Mouse (Mus musculus): ENCODE measurements at regions not wholly inside any gene's neighbourhood (a gene's known extent, or its start where the extent isn't known, plus 50 kb on each side); places are given as distances from the start of the nearest gene placed in this dataset.

GRCm38 (mm10) chr5:119984206-119984605 lies 132.1 kb upstream of the Rbm19 start:
- ATAC-seq (ENCODE audit: insufficient number of reproducible peaks, low FRiP score, low TSS enrichment, low read depth), result no peak
- H3K9me3 ChIP-seq (replicated peaks), result no peaks in the 10 kb centered on the region
- WGBS, result 73% methylated on average over 7 of the region's 7 CpGs
- H3K4me2 ChIP-seq (replicated peaks), result no peak overlapping the region
- H3K27me3 ChIP-seq, result no peaks in the 10 kb centered on the region
- H3K36me3 ChIP-seq, result no peaks in the 10 kb centered on the region
- peaks cover 11% of the 10 kb centered on the region for H3K4me1 ChIP-seq
- H3K4me3 ChIP-seq (replicated peaks), result no peak overlapping the region
- no peak overlapping the region for H3K27ac ChIP-seq (replicated peaks)
- H3K9ac ChIP-seq, result no peak overlapping the region

- 74% methylated on average over 3 of the region's 3 CpGs for WGBS
- no peak overlapping the region for H3K4me2 ChIP-seq (replicated peaks)
- no peaks in the 10 kb centered on the region for H3K36me3 ChIP-seq
- H3K27ac ChIP-seq (replicated peaks), result no peak overlapping the region
- no peaks in the 10 kb centered on the region for H3K27me3 ChIP-seq
- no peak overlapping the region for H3K4me3 ChIP-seq (replicated peaks)
- no peak for ATAC-seq (ENCODE audit: insufficient number of reproducible peaks, low FRiP score, low TSS enrichment, low read depth)
- no peaks in the 10 kb centered on the region for H3K4me1 ChIP-seq
- no peaks in the 10 kb centered on the region for H3K9me3 ChIP-seq (replicated peaks)
- no peak overlapping the region for H3K9ac ChIP-seq
These were observed 124.1 kb upstream of the Rbm19 start for GRCm38 (mm10) chr5:119992130-119992529.

DNA sequence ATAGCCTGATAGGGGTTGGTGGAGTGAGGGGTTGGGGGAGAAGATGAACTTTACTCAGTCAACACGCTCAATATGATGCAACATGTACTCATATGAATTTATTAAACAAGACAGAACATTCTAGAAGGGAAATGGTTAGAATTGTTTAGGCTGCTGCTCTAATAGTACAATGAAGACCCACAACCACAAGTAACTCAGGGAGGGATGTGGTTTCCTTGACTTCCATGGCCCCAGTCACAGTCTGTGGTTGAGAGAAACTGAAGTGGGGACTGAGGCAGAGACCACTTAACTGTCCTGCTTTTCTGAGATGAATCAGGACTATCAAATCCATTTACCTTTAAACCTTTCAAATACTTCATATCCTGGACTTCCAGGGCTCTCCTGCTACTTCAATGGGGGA lies 120.5 kb upstream of the Rbm19 start:
- Histone ChIP-seq H3K9ac (no peak overlapping the region), H3K36me3 (no peaks in the 10 kb centered on the region), H3K4me2 (replicated peaks) (no peak overlapping the region), H3K27ac (replicated peaks) (no peak overlapping the region), H3K4me1 (no peaks in the 10 kb centered on the region), H3K9me3 (replicated peaks) (no peaks in the 10 kb centered on the region), H3K4me3 (replicated peaks) (no peak overlapping the region), H3K27me3 (no peaks in the 10 kb centered on the region)
- ATAC-seq (ENCODE audit: insufficient number of reproducible peaks, low FRiP score, low TSS enrichment, low read depth), result no peak
- 85% methylated on average over 1 of the region's 1 CpGs for WGBS

- Histone ChIP-seq H3K4me3 (replicated peaks) (no peak overlapping the region), H3K27me3 (no peaks in the 10 kb centered on the region), H3K36me3 (no peaks in the 10 kb centered on the region), H3K4me2 (replicated peaks) (no peak overlapping the region), H3K9me3 (replicated peaks) (no peaks in the 10 kb centered on the region), H3K27ac (replicated peaks) (no peak overlapping the region), H3K9ac (no peak overlapping the region), H3K4me1 (no peaks in the 10 kb centered on the region)
- WGBS, result 67% methylated on average over 6 of the region's 6 CpGs
- no peak for ATAC-seq (ENCODE audit: insufficient number of reproducible peaks, low FRiP score, low TSS enrichment, low read depth)
These were observed 110.4 kb upstream of the Rbm19 start for GRCm38 (mm10) chr5:120005696-120006469.

- H3K36me3 ChIP-seq, result no peaks in the 10 kb centered on the region
- H3K4me2 ChIP-seq (replicated peaks), result no peak overlapping the region
- ATAC-seq (ENCODE audit: insufficient number of reproducible peaks, low FRiP score, low TSS enrichment, low read depth), result no peak
- no peak overlapping the region for H3K27ac ChIP-seq (replicated peaks)
- H3K27me3 ChIP-seq, result no peaks in the 10 kb centered on the region
- H3K9ac ChIP-seq, result no peak overlapping the region
- no peak overlapping the region for H3K4me3 ChIP-seq (replicated peaks)
- H3K9me3 ChIP-seq (replicated peaks), result no peaks in the 10 kb centered on the region
- WGBS, result 65% methylated on average over 6 of the region's 6 CpGs
- H3K4me1 ChIP-seq, result no peaks in the 10 kb centered on the region
These were observed 108.5 kb upstream of the Rbm19 start for GRCm38 (mm10) chr5:120007738-120008137.

GRCm38 (mm10) chr5:120008306-120008705 lies 108.0 kb upstream of the Rbm19 start:
- no peaks in the 10 kb centered on the region for H3K27me3 ChIP-seq
- no peak overlapping the region for H3K27ac ChIP-seq (replicated peaks)
- no peak for ATAC-seq (ENCODE audit: insufficient number of reproducible peaks, low FRiP score, low TSS enrichment, low read depth)
- no peak overlapping the region for H3K9ac ChIP-seq
- WGBS, result 87% methylated on average over 9 of the region's 9 CpGs
- no peak overlapping the region for H3K4me3 ChIP-seq (replicated peaks)
- no peaks in the 10 kb centered on the region for H3K9me3 ChIP-seq (replicated peaks)
- H3K4me1 ChIP-seq, result no peaks in the 10 kb centered on the region
- H3K4me2 ChIP-seq (replicated peaks), result no peak overlapping the region
- H3K36me3 ChIP-seq, result no peaks in the 10 kb centered on the region

DNA sequence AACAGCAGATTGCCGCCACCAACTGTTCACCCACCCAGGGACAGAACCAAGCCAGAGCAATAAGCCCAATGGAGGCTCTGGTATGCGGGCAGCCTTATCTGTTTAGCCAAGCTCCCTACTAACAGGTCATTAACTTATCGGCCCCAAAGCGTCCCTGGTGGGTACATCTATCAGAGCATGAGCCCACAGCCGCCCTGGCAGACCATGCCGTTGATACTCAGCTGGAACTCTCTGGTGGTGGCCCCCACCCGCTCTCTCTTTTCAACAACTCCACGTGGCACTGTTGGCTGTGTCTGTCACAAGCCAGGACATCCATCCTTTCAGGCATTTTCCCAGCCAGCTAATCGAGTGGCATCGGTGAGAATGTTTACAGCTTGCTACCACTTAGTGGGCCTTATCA lies 100.8 kb upstream of the Rbm19 start:
- no peak overlapping the region for H3K9ac ChIP-seq
- 78% methylated on average over 10 of the region's 10 CpGs for WGBS

DNA sequence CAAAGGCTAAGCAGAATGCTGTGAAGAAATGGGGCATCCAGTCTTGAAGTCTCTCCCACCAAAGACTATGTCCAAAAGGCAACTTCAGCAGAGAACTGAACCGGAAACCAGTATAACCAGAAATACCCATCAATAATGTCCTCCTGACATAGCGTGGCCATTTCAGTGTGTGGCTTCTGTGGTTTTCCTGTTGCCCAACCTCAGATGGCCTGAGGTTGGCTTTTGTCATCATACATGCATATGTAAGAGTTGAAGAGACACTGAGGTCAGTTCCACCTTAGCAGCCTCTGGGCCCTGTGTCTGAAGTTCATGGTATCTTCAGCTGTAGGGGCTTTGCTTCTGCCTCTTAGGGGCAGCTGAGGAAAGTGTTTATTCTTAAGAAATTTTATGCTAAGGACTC lies 98.1 kb upstream of the Rbm19 start:
- Histone ChIP-seq H3K9me3 (replicated peaks) (no peaks in the 10 kb centered on the region), H3K9ac (no peak overlapping the region), H3K27ac (replicated peaks) (no peak overlapping the region), H3K27me3 (0 out of 2 replicates have a peak, but pooled peaks cover 3% of the 10 kb centered on the region), H3K36me3 (no peaks in the 10 kb centered on the region), H3K4me3 (replicated peaks) (no peak overlapping the region), H3K4me2 (replicated peaks) (no peak overlapping the region), H3K4me1 (no peaks in the 10 kb centered on the region)
- 84% methylated on average over 2 of the region's 2 CpGs for WGBS
- no peak for ATAC-seq (ENCODE audit: insufficient number of reproducible peaks, low FRiP score, low TSS enrichment, low read depth)

More for the DNA sequence above, 100.8 kb upstream of the Rbm19 start:
- Histone ChIP-seq H3K4me1 (no peaks in the 10 kb centered on the region), H3K9me3 (replicated peaks) (no peaks in the 10 kb centered on the region), H3K4me3 (replicated peaks) (no peak overlapping the region), H3K36me3 (no peaks in the 10 kb centered on the region), H3K4me2 (replicated peaks) (no peak overlapping the region), H3K27ac (replicated peaks) (no peak overlapping the region), H3K27me3 (0 out of 2 replicates have a peak, but pooled peaks cover 3% of the 10 kb centered on the region)
- no peak for ATAC-seq (ENCODE audit: insufficient number of reproducible peaks, low FRiP score, low TSS enrichment, low read depth)

DNA sequence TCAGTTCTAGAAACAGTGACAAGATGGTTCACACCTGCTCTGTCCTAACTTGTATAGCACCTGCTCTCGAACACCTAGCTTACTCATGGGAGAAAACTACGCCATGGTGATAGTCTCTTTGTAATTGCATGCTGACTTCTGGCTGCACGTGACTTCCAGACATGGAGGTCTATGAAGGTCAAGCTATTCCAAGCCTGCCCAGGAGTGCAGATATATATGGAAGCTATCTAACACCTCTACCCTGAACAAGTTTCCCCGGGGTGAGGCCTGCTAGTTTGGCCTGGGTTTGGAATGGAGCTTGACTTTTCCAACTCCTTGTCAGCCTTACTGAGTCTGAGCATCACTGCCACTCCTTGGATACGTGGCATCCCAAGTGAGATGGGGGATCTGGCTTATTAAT lies 95.5 kb upstream of the Rbm19 start:
- Histone ChIP-seq H3K4me1 (peaks cover 4% of the 10 kb centered on the region; the same call in 1 of the 2 replicates), H3K9me3 (replicated peaks) (no peaks in the 10 kb centered on the region), H3K4me2 (replicated peaks) (no peak overlapping the region), H3K36me3 (no peaks in the 10 kb centered on the region), H3K27ac (replicated peaks) (no peak overlapping the region), H3K4me3 (replicated peaks) (no peak overlapping the region), H3K9ac (no peak overlapping the region), H3K27me3 (0 out of 2 replicates have a peak, but pooled peaks cover 3% of the 10 kb centered on the region)
- WGBS, result 87% methylated on average over 5 of the region's 5 CpGs
- no peak for ATAC-seq (ENCODE audit: insufficient number of reproducible peaks, low FRiP score, low TSS enrichment, low read depth)

DNA sequence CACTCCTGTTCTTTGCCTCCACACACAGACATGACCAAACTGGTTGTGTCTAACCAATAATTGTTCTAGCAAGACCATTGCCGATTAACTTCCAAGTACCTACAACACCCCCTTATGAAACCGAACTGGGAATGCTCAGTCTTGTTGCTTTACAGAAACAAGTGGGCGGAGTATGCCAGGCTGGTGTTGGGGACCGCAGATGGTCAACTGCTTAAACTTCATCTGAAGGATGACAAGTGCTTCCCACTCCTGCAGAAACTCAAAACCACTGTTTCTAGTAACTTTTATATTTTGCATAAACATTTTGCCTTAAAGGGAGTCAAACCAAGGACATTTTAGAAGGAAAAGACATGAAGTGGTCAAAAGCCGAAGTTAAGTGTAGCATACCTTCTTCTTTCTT lies 94.0 kb upstream of the Rbm19 start:
- Histone ChIP-seq H3K4me2 (replicated peaks) (no peak overlapping the region), H3K9me3 (replicated peaks) (no peaks in the 10 kb centered on the region), H3K9ac (no peak overlapping the region), H3K27ac (replicated peaks) (no peak overlapping the region), H3K27me3 (0 out of 2 replicates have a peak, but pooled peaks cover 3% of the 10 kb centered on the region), H3K4me3 (replicated peaks) (no peak overlapping the region), H3K36me3 (no peaks in the 10 kb centered on the region), H3K4me1 (peaks cover 4% of the 10 kb centered on the region; the same call in 1 of the 2 replicates)
- 89% methylated on average over 5 of the region's 5 CpGs for WGBS
- no peak for ATAC-seq (ENCODE audit: insufficient number of reproducible peaks, low FRiP score, low TSS enrichment, low read depth)

GRCm38 (mm10) chr5:120024071-120024470 lies 92.2 kb upstream of the Rbm19 start:
- WGBS, result under 1% methylated on average over 7 of the region's 10 CpGs
- Histone ChIP-seq H3K27ac (replicated peaks) (no peak overlapping the region), H3K4me2 (replicated peaks) (no peak overlapping the region), H3K9ac (no peak overlapping the region), H3K4me1 (peaks cover 4% of the 10 kb centered on the region; the same call in 1 of the 2 replicates), H3K27me3 (0 out of 2 replicates have a peak, but pooled peaks cover 3% of the 10 kb centered on the region), H3K4me3 (replicated peaks) (no peak overlapping the region), H3K36me3 (no peaks in the 10 kb centered on the region), H3K9me3 (replicated peaks) (no peaks in the 10 kb centered on the region)
- no peak for ATAC-seq (ENCODE audit: insufficient number of reproducible peaks, low FRiP score, low TSS enrichment, low read depth)

DNA sequence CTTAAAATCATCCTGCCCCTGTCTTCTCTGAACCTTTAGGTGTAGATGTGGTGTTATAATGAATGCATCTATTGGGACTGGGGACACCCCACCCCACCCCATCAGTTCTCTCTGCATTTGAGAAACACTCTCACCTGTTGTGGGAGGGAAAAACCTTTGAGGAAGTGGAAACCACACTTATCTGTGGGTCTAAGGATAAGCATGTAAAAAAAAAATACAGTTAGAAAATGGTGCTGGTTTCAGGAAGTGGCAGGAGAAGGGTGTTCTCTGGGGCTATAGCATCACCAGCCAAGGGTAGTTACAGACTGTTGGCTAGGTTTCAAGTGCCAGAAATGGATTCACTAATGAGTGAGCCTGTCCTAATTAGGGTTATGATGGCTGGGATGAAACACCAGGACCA lies 91.1 kb upstream of the Rbm19 start:
- no peaks in the 10 kb centered on the region for H3K9me3 ChIP-seq (replicated peaks)
- H3K27ac ChIP-seq (replicated peaks), result no peak overlapping the region
- no peak overlapping the region for H3K9ac ChIP-seq
- no peak overlapping the region for H3K4me3 ChIP-seq (replicated peaks)
- H3K36me3 ChIP-seq, result no peaks in the 10 kb centered on the region
- H3K4me1 ChIP-seq, result peaks cover 4% of the 10 kb centered on the region; the same call in 1 of the 2 replicates
- 0 out of 2 replicates have a peak, but pooled peaks cover 2% of the 10 kb centered on the region for H3K27me3 ChIP-seq
- ATAC-seq (ENCODE audit: insufficient number of reproducible peaks, low FRiP score, low TSS enrichment, low read depth), result no peak
- H3K4me2 ChIP-seq (replicated peaks), result no peak overlapping the region

Measured in embryonic facial prominence, embryonic 15.5 days (tissue).